Mouse (Mus musculus) heart, embryonic 10.5 days (tissue): ENCODE data around the gene Pxn. TPM values are rescaled to one million over a fixed set of nuclear protein-coding genes. Genes with fewer than 3 reads are reported as not detected.

Experiments used
- DNase-seq: peaks from one replicate; pipeline ENCODE4 v3.0.0-alpha.2; 2017; ENCODE audit warnings: low spot score
- H3K27ac ChIP-seq: fragments of 300-500 bp; sonication (generic); 2 replicates; pipeline ENCODE4 v1.5.1; 2016; ENCODE audit warnings: mild to moderate bottlenecking
- H3K27me3 ChIP-seq: fragments of 300-500 bp; sonication (generic); 2 replicates; pipeline ENCODE4 v1.6.1; 2016; ENCODE audit warnings: mild to moderate bottlenecking; ENCODE audit not compliant: poor library complexity, insufficient read depth, severe bottlenecking
- H3K36me3 ChIP-seq: fragments of 300-500 bp; sonication (generic); 2 replicates; pipeline ENCODE4 v1.6.1; 2016; ENCODE audit warnings: mild to moderate bottlenecking, moderate library complexity
- H3K4me1 ChIP-seq: fragments of 300-500 bp; sonication (generic); 2 replicates; pipeline ENCODE4 v1.6.1; 2016; ENCODE audit warnings: mild to moderate bottlenecking
- H3K4me3 ChIP-seq: fragments of 300-500 bp; sonication (generic); 2 replicates; pipeline ENCODE4 v1.5.1; 2016; ENCODE audit warnings: mild to moderate bottlenecking, moderate library complexity
- H3K9me3 ChIP-seq: fragments of 300-500 bp; sonication (generic); 2 replicates; pipeline ENCODE4 v1.6.1; 2016; ENCODE audit warnings: mild to moderate bottlenecking, moderate library complexity
- WGBS: fragments of 180-500 bp; shearing (Covaris S2); methylation state at CpG from one replicate; pipeline ENCODE4 v1.1.7; 2016; 5-methylcytosine and 5-hydroxymethylcytosine counted together
- polyA plus RNA-seq: library from polyadenylated mRNA; unstranded; fragments of >200 nt; fragmentation: Nextera tagmentation; extraction: Ambion mirVana; gene quantifications from 2 replicates; pipeline ENCODE4 v1.2.1, GENCODE M21; 2016

Gene Pxn
- polyA plus RNA-seq, result 30.3 and 31.9 TPM in 2 replicates

DNA sequence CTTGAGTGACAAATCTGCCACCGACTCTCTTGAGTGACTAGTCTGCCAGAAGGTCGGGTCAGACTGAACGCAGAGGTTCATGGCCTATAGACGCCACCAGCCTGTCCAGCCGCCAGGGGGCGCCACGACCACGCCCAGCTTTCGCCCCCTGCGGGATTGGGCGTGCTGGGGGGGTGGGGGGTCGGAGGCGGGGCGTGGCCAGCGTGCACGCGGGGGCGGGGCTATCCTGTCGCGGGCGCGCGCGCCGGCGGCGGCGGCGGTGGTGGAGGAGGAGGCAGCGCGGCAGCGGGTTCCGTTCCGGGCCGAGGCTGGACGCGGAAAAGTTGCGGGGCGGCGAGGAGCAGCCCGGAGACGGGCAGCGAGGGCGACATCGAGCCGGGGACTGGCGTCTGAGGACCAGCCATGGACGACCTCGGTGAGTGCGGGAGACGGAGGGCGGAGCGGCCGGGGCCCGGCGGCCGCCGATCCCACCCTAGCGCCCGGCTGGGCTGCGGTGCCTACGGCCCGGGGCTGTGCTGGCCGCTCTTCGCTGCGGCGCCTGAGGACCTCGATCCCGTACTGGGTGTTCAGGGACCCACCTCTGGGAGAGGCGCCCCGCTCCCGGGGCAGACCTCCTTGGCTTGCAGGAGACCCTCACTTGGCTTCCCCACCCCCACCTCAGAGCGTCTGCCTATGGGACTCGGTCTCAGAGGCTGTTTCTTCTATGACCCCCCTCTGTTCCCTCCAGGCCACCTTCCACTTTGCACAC is at the start of gene Pxn:
Pxn (plus strand) TSS at position 223 of the 748 bp plus-strand sequence.
- peaks cover 44% of the 10 kb centered on the region for H3K4me1 ChIP-seq
- H3K9me3 ChIP-seq, result no peaks in the 10 kb centered on the region
- under 1% methylated on average over 72 of the region's 74 CpGs for WGBS
- no peaks in the 10 kb centered on the region for H3K36me3 ChIP-seq
- peak; percentile 95 for DNase-seq
- peak within 1 kb of the TSS; percentile 95 for H3K27ac ChIP-seq
- no peaks in the 10 kb centered on the region for H3K27me3 ChIP-seq
- H3K4me3 ChIP-seq, result peak within 1 kb of the TSS; percentile 97

DNA sequence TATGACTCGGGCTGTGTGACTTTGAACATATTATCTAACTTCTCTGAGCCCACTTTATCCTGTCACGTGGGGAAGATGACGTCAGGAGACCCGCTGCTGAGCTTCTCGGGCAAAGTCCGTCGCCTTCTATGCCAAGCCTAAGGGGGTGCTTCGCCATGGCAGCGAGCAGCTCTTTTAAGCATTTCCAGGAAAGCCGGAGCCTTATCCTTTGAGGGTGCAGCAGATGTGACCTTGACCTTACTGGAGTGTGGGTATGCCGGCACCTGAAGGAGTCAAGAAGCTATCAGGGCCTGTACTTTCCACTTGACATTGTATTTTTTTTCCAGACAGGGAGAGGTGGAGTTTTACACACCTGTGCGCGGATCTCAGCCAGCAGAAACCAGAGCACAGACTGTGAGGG is 47.6 kb upstream of the Pxn start:
- Histone ChIP-seq H3K9me3 (no peaks in the 10 kb centered on the region), H3K4me1 (peaks cover 14% of the 10 kb centered on the region), H3K36me3 (0 out of 2 replicates have a peak, but pooled peaks cover 8% of the 10 kb centered on the region), H3K4me3 (no peak overlapping the region), H3K27ac (no peak overlapping the region), H3K27me3 (no peaks in the 10 kb centered on the region)
- 72% methylated on average over 13 of the region's 13 CpGs for WGBS
- DNase-seq, result no peak

- Histone ChIP-seq H3K27ac (no peak overlapping the region), H3K4me1 (peaks cover 6% of the 10 kb centered on the region), H3K4me3 (no peak overlapping the region), H3K27me3 (no peaks in the 10 kb centered on the region), H3K36me3 (no peaks in the 10 kb centered on the region), H3K9me3 (no peaks in the 10 kb centered on the region)
- DNase-seq, result no peak
- WGBS, result 72% methylated on average over 18 of the region's 18 CpGs
Measured at GRCm38 (mm10) chr5:115464408-115465115, 41.9 kb upstream of the Pxn start.

DNA sequence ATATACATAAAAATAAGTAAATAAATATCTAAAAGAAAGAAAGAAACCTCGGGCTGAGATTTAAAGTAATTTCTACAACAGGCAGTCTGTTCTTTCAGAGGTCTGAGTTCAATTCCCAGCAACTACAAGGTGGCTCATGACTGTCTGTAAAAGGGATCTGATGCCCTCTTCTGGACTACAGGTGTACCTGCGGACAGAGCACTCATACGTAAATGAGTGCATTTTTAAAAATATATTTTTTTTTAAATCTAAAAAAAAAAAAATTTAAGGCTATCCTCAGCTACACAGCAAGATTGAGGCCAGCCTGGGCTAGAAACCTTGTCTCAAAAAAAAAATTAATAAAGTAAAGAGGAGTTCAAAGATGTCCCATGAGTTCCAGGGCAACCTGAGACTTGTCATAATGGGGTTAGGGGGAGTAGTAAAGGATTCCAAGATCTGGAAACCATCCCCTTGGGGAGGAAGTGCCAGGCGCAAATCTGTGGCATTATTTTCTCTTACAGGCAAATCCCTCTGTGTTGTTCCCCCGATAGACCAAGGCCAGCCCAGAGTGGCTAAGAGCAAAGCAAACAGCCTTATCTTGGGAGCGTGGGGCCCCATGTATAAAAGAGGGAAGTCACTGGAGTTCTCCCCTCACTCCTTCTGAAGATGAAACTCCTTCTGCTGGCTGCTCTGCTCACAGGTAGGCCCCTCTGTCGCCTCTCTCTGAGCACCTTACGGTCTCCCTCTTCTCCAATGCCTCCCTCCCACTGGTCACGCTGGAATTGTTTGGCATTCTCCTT is 40.6 kb upstream of the Pxn start, which contains the start of gene Pla2g1b:
Pla2g1b (plus strand) TSS at position 621 of the 779 bp plus-strand sequence.
- 42% methylated on average over 9 of the region's 9 CpGs for WGBS
- no peaks in the 10 kb centered on the region for H3K9me3 ChIP-seq

GRCm38 (mm10) chr5:115469791-115470190 is 36.7 kb upstream of the Pxn start:
- WGBS, result 60% methylated on average over 6 of the region's 6 CpGs
- Histone ChIP-seq H3K27ac (no peak overlapping the region), H3K36me3 (no peaks in the 10 kb centered on the region)

More for the DNA sequence above, 40.6 kb upstream of the Pxn start, which contains the start of gene Pla2g1b:
- H3K27me3 ChIP-seq, result no peaks in the 10 kb centered on the region
- 0 out of 2 replicates have a peak within 1 kb of the TSS, but pooled peaks have one; percentile 3 for H3K27ac ChIP-seq
- H3K36me3 ChIP-seq, result no peaks in the 10 kb centered on the region
- no peak within 1 kb of the TSS for H3K4me3 ChIP-seq
- no peak for DNase-seq
- H3K4me1 ChIP-seq, result peaks cover 10% of the 10 kb centered on the region

DNA sequence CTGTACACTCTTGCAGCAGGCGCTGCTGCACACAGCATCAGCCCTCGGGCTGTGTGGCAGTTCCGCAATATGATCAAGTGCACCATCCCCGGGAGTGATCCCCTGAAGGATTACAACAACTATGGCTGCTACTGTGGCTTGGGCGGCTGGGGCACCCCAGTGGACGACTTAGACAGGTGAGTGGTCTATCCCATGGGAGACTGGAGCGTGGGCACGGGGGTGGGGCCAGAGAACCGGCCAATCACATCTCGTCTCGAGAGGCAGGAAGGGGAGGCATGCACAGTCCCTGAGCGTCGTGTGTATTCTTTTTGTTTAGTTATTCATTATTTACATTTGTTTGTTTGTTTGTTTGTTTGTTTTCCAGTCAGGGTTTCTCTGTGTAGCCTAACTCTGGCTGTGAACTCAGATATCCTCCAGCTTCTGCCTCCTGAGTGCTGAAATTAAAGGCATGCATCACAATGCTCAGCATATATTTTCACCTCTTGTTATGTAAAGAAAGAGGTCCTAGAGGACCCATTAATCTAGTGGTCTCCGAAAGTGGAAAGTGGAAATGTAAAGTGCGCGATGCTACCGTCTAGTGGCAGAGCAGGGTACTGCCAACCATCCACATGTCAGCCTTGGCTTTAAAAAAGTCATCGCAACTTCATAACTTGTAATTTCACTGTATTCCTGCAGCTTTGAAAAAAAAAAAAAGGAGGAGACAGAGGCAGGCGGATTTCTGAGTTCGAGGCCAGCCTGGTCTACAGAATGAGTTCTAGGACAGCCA is 35.5 kb upstream of the Pxn start:
- Histone ChIP-seq H3K36me3 (no peaks in the 10 kb centered on the region), H3K4me1 (peaks cover 14% of the 10 kb centered on the region), H3K9me3 (no peaks in the 10 kb centered on the region), H3K4me3 (peak overlapping the region; percentile 29; the same call in 1 of the 2 replicates), H3K27me3 (peaks cover 4% of the 10 kb centered on the region; the same call in 1 of the 2 replicates), H3K27ac (no peak overlapping the region)
- DNase-seq, result no peak
- WGBS, result 38% methylated on average over 20 of the region's 20 CpGs

More at GRCm38 (mm10) chr5:115469791-115470190, 36.7 kb upstream of the Pxn start:
- Histone ChIP-seq H3K4me3 (no peak overlapping the region), H3K9me3 (no peaks in the 10 kb centered on the region), H3K27me3 (peaks cover 4% of the 10 kb centered on the region; the same call in 1 of the 2 replicates), H3K4me1 (peaks cover 11% of the 10 kb centered on the region)
- DNase-seq, result no peak

GRCm38 (mm10) chr5:115473191-115473590 is 33.3 kb upstream of the Pxn start:
- Histone ChIP-seq H3K36me3 (peaks cover 6% of the 10 kb centered on the region; the same call in 1 of the 2 replicates), H3K4me3 (no peak overlapping the region), H3K9me3 (no peaks in the 10 kb centered on the region), H3K27ac (no peak overlapping the region), H3K4me1 (peaks cover 14% of the 10 kb centered on the region; the same call in 1 of the 2 replicates), H3K27me3 (peaks cover 4% of the 10 kb centered on the region; the same call in 1 of the 2 replicates)
- WGBS, result 74% methylated on average over 10 of the region's 10 CpGs
- no peak for DNase-seq

DNA sequence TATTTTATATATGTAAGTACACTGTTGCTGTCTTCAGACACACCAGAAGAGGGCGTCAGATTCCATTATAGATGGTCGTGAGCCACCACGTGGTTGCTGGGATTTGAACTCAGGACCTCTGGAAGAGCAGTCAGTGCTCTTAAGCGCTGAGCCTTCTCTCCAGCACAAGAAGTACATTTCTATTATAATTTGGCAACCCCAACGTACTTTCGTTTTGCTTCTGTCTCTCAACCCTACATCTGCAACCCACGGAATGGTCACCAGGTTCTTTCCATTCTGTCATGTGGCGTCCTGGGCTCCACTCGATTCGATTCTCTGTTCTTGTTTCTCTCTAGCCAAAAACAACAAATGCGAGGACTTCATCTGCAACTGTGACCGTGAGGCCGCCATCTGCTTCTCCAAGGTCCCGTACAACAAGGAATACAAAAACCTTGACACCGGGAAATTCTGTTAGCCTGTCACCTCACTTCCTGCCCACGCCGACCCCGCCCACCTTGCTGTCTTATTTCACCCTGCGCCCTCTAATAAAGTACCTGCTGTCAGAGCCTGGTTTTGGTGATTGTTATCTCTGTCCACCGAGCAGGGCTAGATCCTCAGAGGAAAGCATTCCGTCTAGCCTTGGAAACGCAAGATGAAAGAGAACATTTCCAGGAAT is 32.2 kb upstream of the Pxn start:
- 62% methylated on average over 22 of the region's 22 CpGs for WGBS
- H3K36me3 ChIP-seq, result peaks cover 6% of the 10 kb centered on the region; the same call in 1 of the 2 replicates
- no peak overlapping the region for H3K4me3 ChIP-seq

DNA sequence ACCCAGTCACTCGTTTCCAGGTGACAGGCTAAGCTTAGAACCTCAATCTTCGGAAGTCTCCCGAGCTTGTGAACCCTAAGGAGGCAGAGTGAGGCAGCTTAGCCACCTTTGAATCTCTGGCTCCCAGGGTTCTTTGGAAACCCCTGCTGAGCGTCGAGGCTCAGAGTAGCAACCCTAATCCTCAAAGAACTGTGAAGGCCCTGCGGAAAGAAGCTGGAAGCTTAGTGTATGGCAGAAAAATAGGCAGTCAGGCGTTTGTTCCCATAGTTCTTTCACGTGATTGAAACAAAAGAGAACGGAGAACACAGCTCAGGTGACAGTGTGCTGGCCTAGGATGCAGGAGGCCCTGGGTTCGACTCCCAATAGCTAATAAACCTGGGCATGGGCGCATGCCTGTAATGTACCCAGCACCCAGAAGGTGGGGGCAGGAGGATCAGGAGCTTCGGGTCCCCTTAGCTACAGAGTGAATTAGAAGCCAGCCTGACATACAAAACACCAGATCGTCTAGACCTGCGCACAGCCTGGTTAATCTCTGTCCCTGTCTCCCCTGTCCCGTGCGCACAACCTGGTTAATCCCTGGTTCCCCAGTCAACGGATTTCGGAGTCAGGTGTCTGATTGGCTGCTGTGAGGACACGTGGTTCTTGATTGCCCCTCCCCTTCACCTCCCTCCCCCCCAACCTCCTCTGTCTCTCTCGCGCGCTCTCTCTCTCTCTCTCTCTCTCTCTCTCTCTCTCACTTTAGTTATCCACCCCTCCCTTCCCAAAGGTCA is 31.0 kb upstream of the Pxn start:
- H3K27ac ChIP-seq, result peak overlapping the region; percentile 65; the same call in 1 of the 2 replicates
- H3K27me3 ChIP-seq, result peaks cover 18% of the 10 kb centered on the region
- no peak for DNase-seq
- peaks cover 20% of the 10 kb centered on the region; the same call in 1 of the 2 replicates for H3K4me1 ChIP-seq
- peaks cover 6% of the 10 kb centered on the region; the same call in 1 of the 2 replicates for H3K36me3 ChIP-seq
- peak overlapping the region; percentile 53 for H3K4me3 ChIP-seq
- H3K9me3 ChIP-seq, result no peaks in the 10 kb centered on the region
- WGBS, result 10% methylated on average over 22 of the region's 22 CpGs

More for the DNA sequence above, 32.2 kb upstream of the Pxn start:
- Histone ChIP-seq H3K27ac (no peak overlapping the region), H3K9me3 (no peaks in the 10 kb centered on the region), H3K27me3 (peaks cover 6% of the 10 kb centered on the region; the same call in 1 of the 2 replicates), H3K4me1 (peaks cover 14% of the 10 kb centered on the region; the same call in 1 of the 2 replicates)
- no peak for DNase-seq

DNA sequence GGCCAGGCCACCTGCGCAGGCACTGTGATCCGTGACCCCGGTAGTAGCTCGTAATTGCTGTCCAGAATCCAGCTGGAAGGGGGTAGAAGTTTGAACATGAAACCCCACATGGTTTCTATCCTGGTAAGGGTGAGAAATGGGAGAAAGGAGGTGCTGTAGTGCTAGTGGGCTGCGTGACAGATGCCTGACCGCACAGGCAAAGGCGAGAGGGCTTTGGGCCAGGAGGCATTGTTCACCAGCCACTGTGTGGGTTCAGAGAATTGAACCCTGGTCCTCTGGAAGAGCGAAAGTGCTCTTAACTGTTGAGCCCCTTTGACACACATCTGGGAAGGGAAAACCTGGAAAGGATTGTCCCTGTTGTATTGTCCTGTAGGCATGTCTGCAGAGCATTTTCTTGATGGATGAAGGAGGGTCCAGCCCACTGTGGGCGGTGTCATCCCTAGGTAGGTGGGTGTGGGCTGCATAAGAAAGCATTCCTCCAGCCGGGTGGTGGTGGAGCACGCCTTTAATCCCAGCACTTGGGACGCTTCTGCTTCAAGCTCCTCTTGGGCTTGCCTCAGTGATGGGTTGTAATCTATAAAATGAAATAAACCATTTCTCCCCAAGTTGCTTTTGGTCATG is 30.3 kb upstream of the Pxn start:
- 26% methylated on average over 12 of the region's 12 CpGs for WGBS
- Histone ChIP-seq H3K4me3 (peak overlapping the region; percentile 53), H3K9me3 (no peaks in the 10 kb centered on the region), H3K4me1 (peaks cover 16% of the 10 kb centered on the region; the same call in 1 of the 2 replicates), H3K27ac (peak overlapping the region; percentile 65; the same call in 1 of the 2 replicates), H3K36me3 (peaks cover 6% of the 10 kb centered on the region; the same call in 1 of the 2 replicates), H3K27me3 (peaks cover 25% of the 10 kb centered on the region)
- DNase-seq, result no peak
